Mouse (Mus musculus) hindbrain, embryonic 15.5 days (tissue): Measurements from ENCODE around the gene Dtx2. TPM values are rescaled to one million over a fixed set of nuclear protein-coding genes. Genes with fewer than 3 reads are reported as not detected.

Experiments
- ATAC-seq: fragments of 200-750 bp; cut with Nextera tagmentation; 2 replicates; pipeline ENCODE4 v1.8.0; 2017; ENCODE audit warnings: low read depth, moderate number of reproducible peaks, moderate TSS enrichment; ENCODE audit not compliant: low FRiP score
- H3K27ac ChIP-seq: fragments of 300-500 bp; sonication (generic); replicated peaks from 2 replicates; pipeline ENCODE4 v1.5.1; 2015; ENCODE audit warnings: mild to moderate bottlenecking, inconsistent platforms
- H3K27me3 ChIP-seq: fragments of 300-500 bp; sonication (generic); 2 replicates; pipeline ENCODE4 v1.6.1; 2015; ENCODE audit warnings: control low read depth, inconsistent platforms
- H3K36me3 ChIP-seq: fragments of 300-500 bp; sonication (generic); 2 replicates; pipeline ENCODE4 v1.6.1; 2015; ENCODE audit warnings: control low read depth, inconsistent platforms
- H3K4me1 ChIP-seq: fragments of 300-500 bp; sonication (generic); replicated peaks from 2 replicates; pipeline ENCODE4 v1.6.1; 2015; ENCODE audit warnings: control low read depth, inconsistent platforms
- H3K4me2 ChIP-seq: fragments of 300-500 bp; sonication (generic); 2 replicates; pipeline ENCODE4 v1.6.1; 2015; ENCODE audit warnings: moderate library complexity, mild to moderate bottlenecking, inconsistent platforms
- H3K4me3 ChIP-seq: fragments of 300-500 bp; sonication (generic); 2 replicates; pipeline ENCODE4 v1.5.1; 2015; ENCODE audit warnings: mild to moderate bottlenecking, inconsistent platforms
- H3K9ac ChIP-seq: fragments of 300-500 bp; sonication (generic); 2 replicates; pipeline ENCODE4 v1.6.1; 2015; ENCODE audit warnings: inconsistent platforms
- H3K9me3 ChIP-seq: fragments of 300-500 bp; sonication (generic); 2 replicates; pipeline ENCODE4 v1.6.1; 2016; ENCODE audit warnings: control low read depth, inconsistent platforms
- WGBS: fragments of 180-500 bp; shearing (Covaris S2); methylation state at CpG from one replicate; pipeline ENCODE4 v1.1.7; 2015; 5-methylcytosine and 5-hydroxymethylcytosine counted together
- polyA plus RNA-seq: library from polyadenylated mRNA; unstranded; fragments of >200 nt; fragmentation: Nextera tagmentation; extraction: Ambion mirVana; gene quantifications from 2 replicates; pipeline ENCODE4 v1.2.1, GENCODE M21; 2015

The Dtx2 gene
- polyA plus RNA-seq, 1 experiment from 2014 or later: 25.6 TPM

DNA sequence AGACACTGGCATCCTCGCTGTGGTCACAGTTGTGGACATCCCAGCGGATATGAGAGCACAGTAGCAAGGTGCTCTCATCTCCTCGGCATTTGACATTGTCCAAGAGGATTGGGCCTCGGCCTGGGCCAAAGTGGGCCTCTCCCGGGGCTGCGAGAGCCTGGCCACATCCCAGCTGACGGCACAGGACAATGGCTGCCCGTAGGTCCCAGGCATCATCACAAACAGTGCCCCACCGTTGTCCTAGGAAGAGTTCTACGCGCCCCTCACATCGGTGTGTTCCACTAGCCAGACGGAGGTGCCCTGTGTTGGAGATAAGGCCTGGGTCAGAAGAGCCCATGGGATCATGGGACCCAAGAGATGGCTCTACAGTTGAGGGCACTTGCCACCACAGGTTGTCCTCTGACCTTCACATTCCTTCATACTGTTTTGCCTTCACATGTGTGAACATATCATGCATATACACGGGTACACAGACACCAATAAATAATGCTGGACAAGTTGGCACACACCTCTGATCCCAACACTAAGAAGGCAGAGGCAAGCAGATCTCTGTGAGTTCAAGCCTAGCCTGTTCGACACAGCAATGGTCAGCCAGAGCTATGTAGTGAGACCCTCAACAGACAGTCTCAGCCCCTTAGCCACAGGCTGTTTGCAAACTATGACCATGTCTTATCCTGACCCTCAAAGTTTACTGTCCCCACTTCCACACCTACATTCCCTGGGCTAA, 33.5 kb upstream of the Dtx2 start:
- 95% methylated on average over 15 of the region's 15 CpGs for WGBS
- Histone ChIP-seq H3K9ac (no peak overlapping the region), H3K27me3 (no peaks in the 10 kb centered on the region), H3K4me2 (0 out of 2 replicates have a peak overlapping the region, but pooled peaks have one; percentile 99), H3K4me1 (peaks cover 25% of the 10 kb centered on the region), H3K4me3 (no peak overlapping the region), H3K36me3 (no peaks in the 10 kb centered on the region), H3K9me3 (no peaks in the 10 kb centered on the region), H3K27ac (peak overlapping the region; percentile 98; the same call in 1 of the 2 replicates)
- ATAC-seq: no peak

DNA sequence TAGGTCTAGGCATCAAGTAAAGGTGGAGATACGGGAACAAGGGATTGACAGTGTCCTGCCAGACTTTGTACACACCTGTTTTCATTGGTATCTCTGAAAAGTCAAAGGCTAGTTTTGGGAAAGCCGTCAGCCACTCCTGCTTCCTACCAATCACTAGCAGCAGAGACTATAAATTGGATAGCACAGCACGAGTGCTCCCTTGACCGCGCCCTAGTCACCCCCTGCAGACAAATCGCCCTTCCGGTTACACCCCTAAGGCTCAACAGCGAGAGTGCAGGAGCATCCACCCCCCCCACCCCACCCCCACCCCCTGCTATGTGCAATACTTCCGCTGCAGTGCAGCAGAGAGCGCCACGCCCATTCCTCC, 32.5 kb upstream of the Dtx2 start:
- H3K9ac ChIP-seq: peak overlapping the region; percentile 47
- under 1% methylated on average over 11 of the region's 11 CpGs for WGBS
- ATAC-seq: no peak

GRCm38 (mm10) chr5:135962492-135963279, 31.9 kb upstream of the Dtx2 start:
- H3K4me3 ChIP-seq: peak overlapping the region; percentile 66
- H3K27me3 ChIP-seq: no peaks in the 10 kb centered on the region
- peak overlapping the region; percentile 99 for H3K4me2 ChIP-seq
- WGBS: under 1% methylated on average over 63 of the region's 64 CpGs
- no peaks in the 10 kb centered on the region for H3K9me3 ChIP-seq
- peaks cover 21% of the 10 kb centered on the region for H3K4me1 ChIP-seq
- H3K9ac ChIP-seq: peak overlapping the region; percentile 78
- peak; percentile 97 for ATAC-seq
- peak overlapping the region; percentile 98 for H3K27ac ChIP-seq
- H3K36me3 ChIP-seq: no peaks in the 10 kb centered on the region

More for the DNA sequence above, 32.5 kb upstream of the Dtx2 start:
- Histone ChIP-seq H3K4me2 (peak overlapping the region; percentile 99), H3K36me3 (no peaks in the 10 kb centered on the region), H3K9me3 (no peaks in the 10 kb centered on the region), H3K4me1 (peaks cover 22% of the 10 kb centered on the region), H3K27me3 (no peaks in the 10 kb centered on the region), H3K4me3 (peak overlapping the region; percentile 66), H3K27ac (peak overlapping the region; percentile 98)

DNA sequence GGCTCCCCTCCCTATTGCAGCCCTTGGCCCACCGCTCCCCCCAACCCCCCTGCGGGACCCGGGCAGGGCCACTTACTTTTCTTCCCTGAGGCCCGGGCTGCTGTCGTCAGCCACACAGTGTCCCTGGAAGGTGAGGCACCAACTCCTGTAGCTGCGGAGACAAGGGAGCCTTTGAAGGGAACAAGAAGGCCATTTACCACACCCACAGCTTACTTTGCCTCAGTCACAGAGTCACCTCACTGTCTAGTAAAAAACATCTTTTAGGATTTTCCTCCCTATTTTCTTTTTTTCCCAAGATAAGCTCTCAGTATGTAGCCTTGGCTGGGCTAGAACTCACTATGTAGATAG, 31.3 kb upstream of the Dtx2 start:
- peak overlapping the region; percentile 99 for H3K4me2 ChIP-seq
- WGBS: 5% methylated on average over 6 of the region's 6 CpGs
- H3K27ac ChIP-seq: peak overlapping the region; percentile 98
- peak overlapping the region; percentile 66 for H3K4me3 ChIP-seq
- ATAC-seq: no peak
- no peaks in the 10 kb centered on the region for H3K27me3 ChIP-seq
- no peaks in the 10 kb centered on the region for H3K36me3 ChIP-seq
- H3K9ac ChIP-seq: peak overlapping the region; percentile 78
- H3K4me1 ChIP-seq: peaks cover 21% of the 10 kb centered on the region
- H3K9me3 ChIP-seq: no peaks in the 10 kb centered on the region

- Histone ChIP-seq H3K9me3 (no peaks in the 10 kb centered on the region), H3K36me3 (no peaks in the 10 kb centered on the region), H3K4me3 (peak overlapping the region; percentile 21; the same call in 1 of the 2 replicates), H3K4me2 (peak overlapping the region; percentile 47), H3K9ac (peak overlapping the region; percentile 14; the same call in 1 of the 2 replicates), H3K4me1 (peaks cover 21% of the 10 kb centered on the region), H3K27ac (no peak overlapping the region), H3K27me3 (no peaks in the 10 kb centered on the region)
- 14% methylated on average over 24 of the region's 24 CpGs for WGBS
- ATAC-seq: no peak
Observed at GRCm38 (mm10) chr5:135965501-135965930, 29.1 kb upstream of the Dtx2 start.

DNA sequence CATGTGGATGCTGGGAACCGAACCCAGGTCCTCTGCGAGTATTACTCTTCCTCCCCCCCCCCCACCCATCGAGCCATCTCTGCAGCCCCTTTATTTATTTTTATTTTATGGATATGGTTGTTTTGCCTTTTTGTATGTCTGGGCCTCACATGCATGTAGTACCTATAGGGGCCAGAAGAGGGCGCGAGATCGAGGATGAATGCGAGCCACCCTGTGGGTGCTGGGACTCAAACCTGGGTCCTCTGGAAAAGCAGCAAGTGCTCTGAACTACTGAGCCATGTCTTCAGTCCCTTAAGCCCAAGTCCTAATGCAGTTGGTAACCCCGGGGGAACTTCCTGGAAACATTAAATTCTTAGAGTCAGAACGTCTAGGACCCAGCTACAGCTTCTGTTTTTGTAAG, 27.7 kb upstream of the Dtx2 start:
- WGBS: 66% methylated on average over 9 of the region's 9 CpGs
- ATAC-seq: no peak
- Histone ChIP-seq H3K9me3 (no peaks in the 10 kb centered on the region), H3K4me1 (peaks cover 16% of the 10 kb centered on the region), H3K4me3 (no peak overlapping the region), H3K27me3 (no peaks in the 10 kb centered on the region), H3K4me2 (no peak overlapping the region), H3K27ac (no peak overlapping the region), H3K36me3 (no peaks in the 10 kb centered on the region), H3K9ac (no peak overlapping the region)

- Histone ChIP-seq H3K27ac (no peak overlapping the region), H3K4me1 (peaks cover 6% of the 10 kb centered on the region; the same call in 1 of the 2 replicates), H3K9ac (no peak overlapping the region), H3K27me3 (no peaks in the 10 kb centered on the region), H3K9me3 (no peaks in the 10 kb centered on the region), H3K4me3 (no peak overlapping the region), H3K4me2 (no peak overlapping the region), H3K36me3 (no peaks in the 10 kb centered on the region)
- no peak for ATAC-seq
- WGBS: 67% methylated on average over 1 of the region's 1 CpGs
Observed at GRCm38 (mm10) chr5:135968781-135969180, 25.8 kb upstream of the Dtx2 start.

GRCm38 (mm10) chr5:135970247-135970646, 24.4 kb upstream of the Dtx2 start:
- no peak for ATAC-seq
- Histone ChIP-seq H3K27ac (no peak overlapping the region), H3K4me1 (peaks cover 5% of the 10 kb centered on the region; the same call in 1 of the 2 replicates), H3K36me3 (no peaks in the 10 kb centered on the region), H3K4me3 (no peak overlapping the region), H3K9me3 (no peaks in the 10 kb centered on the region), H3K27me3 (no peaks in the 10 kb centered on the region), H3K4me2 (no peak overlapping the region), H3K9ac (no peak overlapping the region)
- WGBS: 78% methylated on average over 6 of the region's 6 CpGs

DNA sequence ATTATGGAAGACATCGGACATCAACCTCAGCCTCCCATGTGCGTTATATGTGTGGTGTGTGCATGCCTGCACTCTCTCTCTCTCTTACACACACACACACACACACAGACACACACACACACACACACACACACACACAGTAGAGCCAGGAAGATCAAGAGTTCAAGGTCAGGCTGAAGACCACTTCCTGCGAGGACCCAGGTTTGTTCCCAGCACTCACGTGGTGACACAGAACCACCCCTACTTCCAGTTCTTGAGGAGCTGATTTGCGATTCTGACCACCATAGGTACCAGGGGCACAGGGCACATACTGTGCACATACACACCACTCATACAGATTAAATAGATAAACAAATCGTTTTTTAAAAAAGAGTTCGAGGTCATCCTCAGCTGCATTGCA, 22.7 kb upstream of the Dtx2 start:
- no peak for ATAC-seq
- Histone ChIP-seq H3K9me3 (no peaks in the 10 kb centered on the region), H3K27ac (no peak overlapping the region), H3K9ac (no peak overlapping the region), H3K4me2 (no peak overlapping the region), H3K4me1 (no peaks in the 10 kb centered on the region), H3K36me3 (no peaks in the 10 kb centered on the region), H3K27me3 (no peaks in the 10 kb centered on the region), H3K4me3 (no peak overlapping the region)
- 88% methylated on average over 7 of the region's 7 CpGs for WGBS

- no peak within 1 kb of the TSS for H3K27ac ChIP-seq
- no peaks in the 10 kb centered on the region for H3K4me1 ChIP-seq
- no peak for ATAC-seq
- H3K4me2 ChIP-seq: no peak within 1 kb of the TSS
- H3K27me3 ChIP-seq: no peaks in the 10 kb centered on the region
- no peaks in the 10 kb centered on the region for H3K9me3 ChIP-seq
- no peaks in the 10 kb centered on the region for H3K36me3 ChIP-seq
- WGBS: 14% methylated on average over 9 of the region's 9 CpGs
- H3K4me3 ChIP-seq: no peak within 1 kb of the TSS
- no peak within 1 kb of the TSS for H3K9ac ChIP-seq
Observed at GRCm38 (mm10) chr5:135974365-135974764, 20.2 kb upstream of the Dtx2 start, which contains the start of gene Ssc4d. TSS of gene Ssc4d (minus strand) at chr5:135974531.

DNA sequence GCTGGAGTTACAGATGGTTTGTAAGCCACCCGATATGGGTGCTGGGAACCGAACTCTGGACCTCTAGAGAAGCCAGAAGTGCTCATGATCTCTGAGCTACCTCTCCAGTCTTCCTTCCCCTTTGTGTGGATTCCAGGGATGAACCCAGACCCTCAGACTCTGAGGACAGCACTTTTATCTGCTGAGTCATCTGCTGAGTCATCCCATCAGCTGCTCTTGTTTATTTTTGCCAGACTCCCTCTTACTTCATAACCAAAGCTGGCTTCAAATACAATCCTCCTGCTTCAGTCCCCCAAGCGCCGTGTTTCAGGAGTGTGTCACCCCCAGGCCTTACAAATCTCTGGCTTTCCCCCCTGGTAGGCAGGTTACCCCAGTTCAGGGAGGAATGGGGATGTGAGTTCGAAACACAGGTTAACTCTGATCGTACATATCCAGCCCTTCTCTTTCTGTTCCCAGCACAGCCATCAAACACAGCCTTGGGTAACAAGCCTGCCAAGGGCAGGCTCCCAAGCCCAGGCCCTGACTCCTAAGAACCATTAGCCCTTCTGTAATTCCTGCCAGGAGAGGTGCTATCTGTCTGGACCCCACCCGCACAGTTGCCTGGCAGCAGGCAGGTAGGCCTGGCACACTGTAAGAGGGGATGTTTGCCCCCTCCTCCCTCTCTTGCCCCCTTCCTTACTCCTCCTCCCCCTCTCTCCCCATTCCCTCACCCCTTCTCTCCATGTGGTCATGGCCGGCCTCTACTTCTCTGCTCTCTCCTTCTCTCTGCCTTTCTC, 18.5 kb upstream of the Dtx2 start:
- Histone ChIP-seq H3K9ac (no peak overlapping the region), H3K27ac (no peak overlapping the region), H3K9me3 (no peaks in the 10 kb centered on the region), H3K27me3 (no peaks in the 10 kb centered on the region), H3K4me2 (no peak overlapping the region), H3K4me3 (no peak overlapping the region), H3K36me3 (no peaks in the 10 kb centered on the region), H3K4me1 (no peaks in the 10 kb centered on the region)
- 91% methylated on average over 8 of the region's 8 CpGs for WGBS
- ATAC-seq: no peak

- no peak for ATAC-seq
- H3K9ac ChIP-seq: no peak overlapping the region
- 79% methylated on average over 5 of the region's 5 CpGs for WGBS
Observed at GRCm38 (mm10) chr5:135979381-135979780, 15.2 kb upstream of the Dtx2 start.

More at GRCm38 (mm10) chr5:135979381-135979780, 15.2 kb upstream of the Dtx2 start:
- Histone ChIP-seq H3K27ac (no peak overlapping the region), H3K9me3 (no peaks in the 10 kb centered on the region), H3K27me3 (no peaks in the 10 kb centered on the region), H3K4me3 (no peak overlapping the region), H3K4me2 (no peak overlapping the region), H3K36me3 (no peaks in the 10 kb centered on the region), H3K4me1 (no peaks in the 10 kb centered on the region)
